Mouse (Mus musculus) testis, adult 2 months (tissue): ENCODE measurements around the gene Rfesd. TPM values are rescaled to one million over a fixed set of nuclear protein-coding genes. Genes with fewer than 3 reads are reported as not detected.

Source experiments
- H3K27ac ChIP-seq: fragments of 200-500 bp; 2 replicates; pipeline ENCODE4 v1.5.1; 2012; ENCODE audit warnings: low read depth, low read length; ENCODE audit not compliant: control insufficient read depth, insufficient read depth
- H3K27me3 ChIP-seq: fragments of 200-500 bp; 2 replicates; pipeline ENCODE4 v1.6.1; 2012; ENCODE audit warnings: mild to moderate bottlenecking, low read length, moderate library complexity; ENCODE audit not compliant: control insufficient read depth, insufficient read depth
- H3K36me3 ChIP-seq: fragments of 200-500 bp; 2 replicates; pipeline ENCODE4 v1.6.1; 2012; ENCODE audit warnings: mild to moderate bottlenecking, low read length; ENCODE audit not compliant: control insufficient read depth, insufficient read depth
- H3K4me1 ChIP-seq: fragments of 200-500 bp; 2 replicates; pipeline ENCODE4 v1.6.1; 2012; ENCODE audit warnings: low read length; ENCODE audit not compliant: control insufficient read depth, insufficient read depth
- H3K4me3 ChIP-seq: fragments of 200-500 bp; 2 replicates; pipeline ENCODE4 v1.5.1; 2012; ENCODE audit warnings: low read depth, mild to moderate bottlenecking, low read length, moderate library complexity, mixed read lengths; ENCODE audit not compliant: control insufficient read depth
- CTCF ChIP-seq: fragments of 200-500 bp; IDR thresholded peaks from 2 replicates; pipeline ENCODE4 v1.5.1; 2012; ENCODE audit warnings: low read depth, mild to moderate bottlenecking, inconsistent platforms, low read length, moderate library complexity; ENCODE audit not compliant: control insufficient read depth, insufficient read depth, insufficient replicate concordance
- POLR2A ChIP-seq: fragments of 200-500 bp; IDR thresholded peaks from 2 replicates; pipeline ENCODE4 v1.6.1; 2012; ENCODE audit warnings: low read depth, mild to moderate bottlenecking, inconsistent platforms, low read length, moderate library complexity; ENCODE audit not compliant: control insufficient read depth
- polyA plus RNA-seq: library from polyadenylated mRNA; depleted of rRNA; stranded (reverse); fragments of >200 nt; gene quantifications from 2 replicates; pipeline ENCODE4 v1.2.3, GENCODE M21; 2012

The Rfesd gene
- polyA plus RNA-seq, 1 experiment = 14.3 TPM

DNA sequence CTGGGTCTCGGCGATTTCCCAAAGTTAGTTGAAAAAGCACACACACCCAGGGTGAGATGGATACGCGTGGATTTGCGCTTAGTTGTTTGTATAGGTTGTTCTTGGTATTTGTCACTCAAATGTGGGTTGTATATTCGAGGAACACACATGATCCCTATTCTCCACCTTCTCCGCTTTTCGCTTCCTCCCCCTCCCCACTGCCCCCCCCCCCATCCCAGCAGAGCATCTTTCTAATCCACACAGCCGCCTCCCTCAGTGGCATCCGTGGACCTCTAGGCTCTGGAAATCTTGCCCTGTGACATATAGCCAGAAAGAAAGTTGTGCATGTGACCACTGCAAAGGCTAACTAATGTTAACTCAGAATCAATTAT, 38.4 kb upstream of the Rfesd start, which contains the start of gene Gpr150:
TSS of gene Gpr150 (minus strand) at position 101 of the 371 bp plus-strand sequence.
- no peak within 1 kb of the TSS for H3K27ac ChIP-seq
- TF ChIP-seq CTCF (no peak), POLR2A (no peak)
- H3K4me3 ChIP-seq = peak within 1 kb of the TSS; percentile 69
- no peaks in the 10 kb centered on the region for H3K36me3 ChIP-seq
- peaks cover 12% of the 10 kb centered on the region for H3K4me1 ChIP-seq
- no peaks in the 10 kb centered on the region; the same call in 1 of the 2 replicates for H3K27me3 ChIP-seq

DNA sequence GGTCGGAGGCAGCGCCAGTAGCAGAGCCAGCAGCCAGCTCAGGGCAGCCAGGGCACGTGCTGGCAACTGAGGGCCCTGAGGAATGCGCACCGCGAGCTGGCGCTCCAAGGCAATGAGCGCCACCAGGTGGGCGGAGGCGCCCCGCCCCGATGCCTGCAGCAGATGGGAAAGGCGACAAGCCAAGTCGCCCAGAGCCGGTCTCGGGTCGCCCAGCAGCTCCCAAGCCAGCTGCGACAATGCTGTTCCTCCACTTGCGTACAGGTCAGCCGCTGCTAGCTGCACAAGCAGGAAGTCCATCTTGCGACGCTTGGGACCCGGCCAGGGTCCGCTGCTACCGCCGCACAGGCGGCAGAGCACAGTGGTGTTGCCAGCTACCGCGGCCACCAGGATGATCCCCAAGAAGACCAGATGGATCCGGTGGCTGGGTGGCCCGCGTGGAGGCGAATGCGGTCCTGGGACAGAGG, 37.8 kb upstream of the Rfesd start:
- no peaks in the 10 kb centered on the region; the same call in 1 of the 2 replicates for H3K27me3 ChIP-seq

DNA sequence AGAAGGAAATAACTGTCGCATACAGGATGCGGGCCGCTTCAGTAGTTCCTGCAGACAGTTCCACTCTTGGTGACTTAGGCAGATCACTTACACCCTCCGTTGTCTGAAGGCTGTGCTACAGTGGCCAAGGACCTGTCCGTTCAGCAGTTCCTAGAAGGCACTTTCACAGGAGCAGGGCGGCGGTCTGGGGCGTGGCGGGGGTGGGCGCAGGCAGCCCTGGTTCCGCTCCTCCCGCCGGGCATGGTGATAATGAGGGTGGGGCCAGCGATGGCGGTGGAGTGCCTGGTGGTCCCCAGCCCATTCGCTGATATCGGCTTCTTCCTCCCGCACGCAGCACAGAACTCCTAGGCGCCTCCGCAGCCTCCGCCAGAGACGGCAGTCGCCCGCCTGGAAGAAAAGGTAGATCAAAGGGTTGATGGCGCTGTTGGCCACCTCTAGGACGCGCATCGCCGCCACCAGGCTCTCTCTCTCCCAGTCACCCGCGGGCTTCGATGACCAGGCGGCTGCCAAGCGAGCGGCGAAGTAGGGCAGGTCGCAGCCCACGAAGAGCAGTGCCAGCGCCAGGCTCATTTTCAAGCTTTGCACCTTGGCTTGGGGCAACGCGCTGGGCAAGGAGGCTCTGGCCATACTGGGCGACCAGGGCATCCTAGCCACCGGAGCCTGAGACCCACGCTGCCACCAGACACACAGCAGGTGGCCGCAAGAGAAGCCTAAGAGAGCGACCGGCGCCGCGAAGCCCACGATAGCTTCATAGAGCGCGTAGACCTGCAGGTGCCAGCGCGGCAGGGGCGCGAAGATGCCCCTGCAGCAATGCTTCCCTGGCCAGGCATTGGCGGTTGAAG, 37.1 kb upstream of the Rfesd start:
- H3K27ac ChIP-seq = no peak overlapping the region
- no peaks in the 10 kb centered on the region for H3K36me3 ChIP-seq
- H3K27me3 ChIP-seq = no peaks in the 10 kb centered on the region; the same call in 1 of the 2 replicates
- TF ChIP-seq POLR2A (no peak), CTCF (no peak)
- peak overlapping the region; percentile 69 for H3K4me3 ChIP-seq
- peaks cover 12% of the 10 kb centered on the region for H3K4me1 ChIP-seq

More for the DNA sequence above, 37.8 kb upstream of the Rfesd start:
- TF ChIP-seq POLR2A (peak; percentile 20; the same call in 1 of the 2 replicates), CTCF (no peak)
- Histone ChIP-seq H3K36me3 (no peaks in the 10 kb centered on the region), H3K4me1 (peaks cover 12% of the 10 kb centered on the region), H3K4me3 (peak overlapping the region; percentile 69), H3K27ac (no peak overlapping the region)

DNA sequence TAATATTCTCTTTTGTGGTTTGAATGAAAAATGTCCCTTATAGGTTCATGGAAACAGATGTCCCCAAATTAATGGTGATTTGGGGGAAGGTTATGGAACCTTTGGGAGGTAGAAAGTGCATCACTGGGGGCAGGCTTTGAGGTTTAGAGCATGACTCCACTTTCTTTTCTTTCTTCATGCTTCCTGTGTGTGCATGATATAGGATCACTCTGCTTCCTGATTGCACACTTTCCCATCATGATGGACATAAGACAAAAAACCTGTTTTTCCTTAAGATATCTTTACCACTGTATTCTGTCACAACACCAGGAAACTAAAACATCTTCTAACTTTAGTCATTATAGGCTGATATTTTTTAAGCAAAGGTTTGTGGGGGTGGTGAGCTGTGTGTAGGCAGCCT, 26.5 kb upstream of the Rfesd start:
- H3K27ac ChIP-seq = no peak overlapping the region
- no peak overlapping the region for H3K4me3 ChIP-seq
- no peaks in the 10 kb centered on the region for H3K36me3 ChIP-seq
- H3K27me3 ChIP-seq = no peaks in the 10 kb centered on the region
- TF ChIP-seq CTCF (no peak), POLR2A (no peak)
- H3K4me1 ChIP-seq = no peaks in the 10 kb centered on the region

DNA sequence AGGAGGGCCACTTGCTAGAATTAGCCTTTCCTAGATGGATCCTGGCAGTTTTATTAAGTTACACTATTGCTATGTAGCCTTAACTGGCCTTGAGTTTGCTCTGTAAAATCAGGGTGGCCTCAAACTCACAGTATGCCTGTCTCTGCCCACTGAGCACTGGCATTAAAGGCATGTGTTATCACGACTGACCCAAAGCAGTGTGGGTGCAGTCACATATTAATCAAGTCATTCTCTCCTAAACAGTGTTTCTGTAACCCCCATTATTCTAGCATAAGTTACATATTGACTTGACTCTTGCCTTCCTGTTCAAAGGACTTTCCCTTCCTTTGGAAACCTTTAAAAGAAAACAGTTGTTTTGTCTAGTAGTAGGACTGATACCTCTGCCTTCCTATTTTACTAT, 23.9 kb upstream of the Rfesd start:
- Histone ChIP-seq H3K36me3 (no peaks in the 10 kb centered on the region), H3K4me1 (no peaks in the 10 kb centered on the region), H3K27me3 (no peaks in the 10 kb centered on the region), H3K27ac (no peak overlapping the region), H3K4me3 (no peak overlapping the region)
- no peak for TF ChIP-seq CTCF
- no peak for TF ChIP-seq POLR2A

DNA sequence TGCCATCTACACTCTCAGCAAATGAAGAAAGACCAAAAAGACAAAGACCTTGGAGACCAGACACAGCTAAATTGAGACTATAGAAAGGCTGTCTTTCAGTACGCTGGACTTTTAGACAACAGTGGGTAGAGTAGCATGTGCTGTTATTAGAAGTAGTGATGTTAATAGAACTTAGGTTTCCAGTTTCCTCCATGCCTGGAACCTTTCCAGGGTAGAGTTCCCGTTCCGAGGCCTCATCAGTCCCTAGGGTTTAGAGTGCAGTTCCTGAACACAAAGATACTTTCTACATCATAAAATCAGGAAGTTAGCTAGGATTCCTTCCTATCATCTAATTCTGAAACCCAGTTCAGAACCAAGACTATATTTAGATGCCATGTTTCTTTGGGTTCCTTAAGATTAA, 6.1 kb upstream of the Rfesd start:
- Histone ChIP-seq H3K27ac (no peak overlapping the region), H3K4me1 (no peaks in the 10 kb centered on the region), H3K27me3 (no peaks in the 10 kb centered on the region), H3K4me3 (no peak overlapping the region), H3K36me3 (no peaks in the 10 kb centered on the region)
- TF ChIP-seq POLR2A (no peak), CTCF (no peak)

DNA sequence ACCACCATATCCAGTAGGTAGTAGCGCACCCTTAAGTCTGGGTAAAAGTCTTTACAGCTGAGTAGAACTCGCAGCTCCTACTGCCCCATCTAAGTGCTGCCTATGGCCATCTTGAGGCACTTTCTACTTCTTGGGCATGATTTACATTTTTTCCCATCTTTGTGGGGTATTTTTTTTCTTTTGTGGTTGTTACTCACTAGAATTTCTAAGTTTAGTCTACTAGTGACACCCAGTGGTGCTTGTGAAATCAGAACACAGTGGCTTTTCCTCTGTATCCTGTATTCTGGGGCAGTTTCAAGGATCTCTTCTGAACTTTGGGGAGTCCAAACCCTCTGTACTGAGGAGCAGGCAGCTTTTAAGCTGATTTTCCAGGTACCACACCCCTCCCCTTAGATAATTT, 3.3 kb upstream of the Rfesd start:
- Histone ChIP-seq H3K36me3 (no peaks in the 10 kb centered on the region), H3K27ac (no peak overlapping the region), H3K4me1 (no peaks in the 10 kb centered on the region; the same call in 1 of the 2 replicates), H3K4me3 (no peak overlapping the region), H3K27me3 (no peaks in the 10 kb centered on the region)
- no peak for TF ChIP-seq POLR2A
- TF ChIP-seq CTCF = no peak
